Mouse (Mus musculus) stomach, postnatal 0 days (tissue): ENCODE data around the gene Ccser2.

Experiments
- CTCF ChIP-seq: IDR thresholded peaks from 2 replicates; pipeline ENCODE4 v1.5.1; 2016; ENCODE audit warnings: antibody characterized with exemption, low read depth, mild to moderate bottlenecking, moderate library complexity
- EP300 ChIP-seq: optimal IDR thresholded peaks from 2 replicates; pipeline ENCODE3; 2016; ENCODE audit warnings: antibody characterized with exemption

DNA sequence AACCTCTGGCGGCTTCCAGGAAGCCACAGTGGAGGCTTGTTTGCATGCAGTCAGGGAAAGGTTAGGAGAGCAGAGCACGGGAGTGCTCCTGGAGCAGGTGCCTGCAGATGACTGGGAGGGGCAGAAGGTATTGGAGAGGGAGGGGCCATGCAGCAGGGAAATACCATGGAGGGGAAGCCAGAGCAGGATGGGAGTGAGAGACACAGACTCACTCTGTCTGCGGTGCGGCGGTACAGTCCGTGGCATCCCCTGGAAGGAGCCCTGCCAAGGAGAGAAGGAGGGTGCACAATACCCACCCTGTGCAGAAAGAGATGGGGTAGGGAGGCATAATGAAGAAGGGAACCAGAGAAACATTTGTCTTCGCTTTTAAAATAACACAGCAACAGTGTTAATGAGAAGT lies 78.4 kb downstream of the Ccser2 start:
- TF ChIP-seq CTCF (no peak), EP300 (no peak)
